Mouse (Mus musculus) heart, adult 2 months (tissue): ENCODE measurements around the gene Osbpl10.

Source experiments
- CTCF ChIP-seq: fragments of 200-600 bp; IDR thresholded peaks from 2 replicates; pipeline ENCODE4 v1.8.1; 2022; ENCODE audit warnings: antibody characterized with exemption, mild to moderate bottlenecking, moderate library complexity
- EP300 ChIP-seq: fragments of 200-500 bp; IDR thresholded peaks from 2 replicates; pipeline ENCODE4 v1.6.1; 2011; ENCODE audit warnings: low read depth, low read length, control low read depth; ENCODE audit not compliant: insufficient read depth
- POLR2A ChIP-seq: fragments of 200-500 bp; IDR thresholded peaks from 2 replicates; pipeline ENCODE4 v1.6.1; 2011; ENCODE audit warnings: mild to moderate bottlenecking, low read depth, low read length, control low read depth; ENCODE audit not compliant: insufficient read depth

- TF ChIP-seq CTCF (no peak), POLR2A (no peak), EP300 (no peak)
These were observed 30.0 kb upstream of the Osbpl10 start for GRCm38 (mm10) chr9:114948395-114948794.
